Mouse (Mus musculus) ES-E14 (cell line): ENCODE measurements around the gene Siglec1. TPM values are rescaled to one million over a fixed set of nuclear protein-coding genes. Genes with fewer than 3 reads are reported as not detected.
A peak's percentile ranks its signal among the peaks of the same experiment; 100 is the strongest.

Source experiments
- DNase-seq: peaks from one replicate; pipeline ENCODE4 v3.0.0-alpha.2; 2013; ENCODE audit warnings: low read depth, low spot score
- H3K27ac ChIP-seq: 2 replicates; pipeline ENCODE4 v1.5.1; 2012; ENCODE audit warnings: low read depth, mild to moderate bottlenecking, low read length, moderate library complexity, mixed read lengths; ENCODE audit not compliant: poor library complexity, insufficient read depth, severe bottlenecking
- H3K36me3 ChIP-seq: 2 replicates; pipeline ENCODE4 v1.6.1; 2012; ENCODE audit warnings: mild to moderate bottlenecking, low read length, moderate library complexity, mixed read lengths; ENCODE audit not compliant: control insufficient read depth, poor library complexity, insufficient read depth, severe bottlenecking
- H3K4me1 ChIP-seq, 2 experiments: fragments of 150-350 bp in 1 of 2; sonication (generic) in 1 of 2; 2 replicates each; pipeline ENCODE4 v1.6.1; 2012; ENCODE audit warnings: low read length in 2 of 2, mild to moderate bottlenecking in 1 of 2, mixed read lengths in 1 of 2; ENCODE audit not compliant: control insufficient read depth in 2 of 2, insufficient read depth in 2 of 2, poor library complexity in 1 of 2
- H3K4me3 ChIP-seq, 2 experiments: fragments of 150-350 bp in 1 of 2; sonication (generic) in 1 of 2; 2 replicates each; pipeline ENCODE4 v1.5.1; 2012; ENCODE audit warnings: low read length in 2 of 2, low read depth in 1 of 2, mild to moderate bottlenecking in 1 of 2, mixed read lengths in 1 of 2; ENCODE audit not compliant: insufficient read depth in 1 of 2, poor library complexity in 1 of 2, severe bottlenecking in 1 of 2
- H3K9ac ChIP-seq: 2 replicates; pipeline ENCODE4 v1.6.1; 2012; ENCODE audit warnings: low read depth, mild to moderate bottlenecking, low read length, mixed read lengths; ENCODE audit not compliant: poor library complexity, insufficient read depth, severe bottlenecking
- H3K9me3 ChIP-seq: fragments of 150-350 bp; sonication (generic); 2 replicates; pipeline ENCODE4 v1.6.1; 2012; ENCODE audit warnings: low read depth, mild to moderate bottlenecking, low read length; ENCODE audit not compliant: control insufficient read depth, insufficient read depth
- CHD2 ChIP-seq: IDR thresholded peaks from 2 replicates; pipeline ENCODE4 v1.6.1; 2014; ENCODE audit warnings: mild to moderate bottlenecking, low read depth, low read length, inconsistent platforms
- HCFC1 ChIP-seq: IDR thresholded peaks from 2 replicates; pipeline ENCODE4 v1.6.1; 2012; ENCODE audit warnings: low read length, inconsistent platforms, borderline replicate concordance; ENCODE audit not compliant: insufficient read depth
- MAFK ChIP-seq: IDR thresholded peaks from 2 replicates; pipeline ENCODE4 v1.6.1; 2014; ENCODE audit warnings: mild to moderate bottlenecking, low read depth, low read length, inconsistent platforms; ENCODE audit not compliant: insufficient read depth
- ZC3H11A ChIP-seq: IDR thresholded peaks from 2 replicates; pipeline ENCODE4 v1.6.1; 2012; ENCODE audit warnings: low read depth, mild to moderate bottlenecking, inconsistent platforms, low read length, borderline replicate concordance
- ZNF384 ChIP-seq: IDR thresholded peaks from 2 replicates; pipeline ENCODE4 v1.6.1; 2012; ENCODE audit warnings: low read depth, low read length, inconsistent platforms
- in situ Hi-C, 2 experiments: fragments of 600-800 bp; cut with MboI; formaldehyde crosslinking; loops; one replicate each; pipeline ENCODE4 v1.15.1; 2025; ENCODE audit warnings: low sequenced_read_pairs in 2 of 2, inconsistent platforms in 1 of 2; ENCODE audit not compliant: unreplicated experiment in 2 of 2
- total RNA-seq: library from RNA; depleted of rRNA; stranded (reverse); fragments of 300-350 nt; gene quantifications from 2 replicates; pipeline ENCODE4 v1.2.3, GENCODE M21; 2012

The Siglec1 gene
- total RNA-seq, 1 experiment = 0.27 TPM

- H3K27ac ChIP-seq = no peak within 1 kb of the TSS
- peak within 1 kb of the TSS; percentile 44; the same call in 1 of the 2 replicates for H3K9ac ChIP-seq
- in situ Hi-C loops = no loop called here
Measured at GRCm38 (mm10) chr2:131063404-131063864, 23.1 kb downstream of the Siglec1 start, which contains the start of gene Adam33. TSS of gene Adam33 (minus strand) at chr2:131063814.

DNA sequence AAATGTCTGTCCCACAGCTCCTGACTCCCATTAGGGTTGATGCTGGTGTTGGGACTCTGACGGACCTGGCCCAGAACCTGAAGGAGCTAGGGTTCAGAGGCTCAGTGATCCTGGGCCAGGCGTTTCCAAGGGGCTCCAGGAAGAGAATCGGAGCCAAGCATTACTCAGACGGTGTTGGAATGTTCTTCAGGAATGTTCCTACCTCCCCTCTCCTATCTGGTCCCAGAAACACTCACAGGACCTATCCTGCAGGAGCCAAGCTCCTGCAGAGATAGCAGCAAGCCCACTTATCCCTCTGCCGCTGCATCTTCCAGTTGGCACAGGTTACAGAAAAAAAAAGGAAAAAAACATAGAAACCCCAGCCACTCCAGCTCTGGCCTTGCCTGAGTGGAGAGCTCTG is 25.0 kb downstream of the Siglec1 start:
- no peak for TF ChIP-seq ZC3H11A
- TF ChIP-seq MAFK = no peak
- TF ChIP-seq ZNF384 = no peak
- TF ChIP-seq CHD2 = no peak
- no peaks in the 10 kb centered on the region for H3K9me3 ChIP-seq
- no peak overlapping the region for H3K4me3 ChIP-seq
- H3K9ac ChIP-seq = no peak overlapping the region
- in situ Hi-C loops = no loop called here
- no peak for DNase-seq
- peaks cover 0 to 6% of the 10 kb centered on the region in 2 experiments; a peak in 1 of 4 replicates for H3K4me1 ChIP-seq
- H3K27ac ChIP-seq = no peak overlapping the region
- H3K36me3 ChIP-seq = no peaks in the 10 kb centered on the region

More at GRCm38 (mm10) chr2:131063404-131063864, 23.1 kb downstream of the Siglec1 start, which contains the start of gene Adam33:
- H3K4me1 ChIP-seq = peaks cover 0 to 6% of the 10 kb centered on the region in 2 experiments; a peak in 1 of 4 replicates
- H3K36me3 ChIP-seq = no peaks in the 10 kb centered on the region
- no peaks in the 10 kb centered on the region for H3K9me3 ChIP-seq
- H3K4me3 ChIP-seq = peak within 1 kb of the TSS; percentile 45 to 47; a peak in 3 of 4 replicates
- no peak for DNase-seq
- TF ChIP-seq CHD2 (no peak), HCFC1 (no peak), ZNF384 (no peak), ZC3H11A (no peak), MAFK (no peak)

- Histone ChIP-seq H3K36me3 (no peaks in the 10 kb centered on the region), H3K4me3 (no peak overlapping the region), H3K4me1 (peaks cover 0 to 9% of the 10 kb centered on the region in 2 experiments; a peak in 1 of 4 replicates), H3K27ac (no peak overlapping the region), H3K9ac (no peak overlapping the region), H3K9me3 (no peaks in the 10 kb centered on the region)
- no peak for TF ChIP-seq HCFC1
- TF ChIP-seq MAFK = no peak
- no peak for TF ChIP-seq CHD2
- in situ Hi-C loops = no loop called here
- no peak for DNase-seq
Measured at GRCm38 (mm10) chr2:131060784-131061183, 25.8 kb downstream of the Siglec1 start.

GRCm38 (mm10) chr2:131059781-131060540 is 26.6 kb downstream of the Siglec1 start:
- Histone ChIP-seq H3K9ac (no peak overlapping the region), H3K4me3 (no peak overlapping the region), H3K36me3 (no peaks in the 10 kb centered on the region), H3K4me1 (peaks cover 0 to 15% of the 10 kb centered on the region in 2 experiments; a peak in 1 of 4 replicates), H3K9me3 (no peaks in the 10 kb centered on the region), H3K27ac (no peak overlapping the region)
- no peak for DNase-seq
- in situ Hi-C loops = loop anchor here in 1 of 2 experiments (10.0 kb wide), 1 partner anchor 355 kb away; no protein-coding TSS in a partner anchor
- TF ChIP-seq HCFC1 (no peak), CHD2 (no peak), ZC3H11A (no peak), ZNF384 (no peak), MAFK (no peak)
